Mouse (Mus musculus): ENCODE results near the gene Wipf3. TPM values are rescaled to one million over a fixed set of nuclear protein-coding genes. Genes with fewer than 3 reads are reported as not detected.

The Wipf3 gene
- total RNA-seq, 1 experiment: 1.4 TPM

- TF ChIP-seq CHD2 (IDR thresholded peaks at IDR 0.05; ENCODE audit: low read depth, low read length): no peak
Observed at GRCm38 (mm10) chr6:54540252-54540887, 111.0 kb downstream of the Wipf3 start.

DNA sequence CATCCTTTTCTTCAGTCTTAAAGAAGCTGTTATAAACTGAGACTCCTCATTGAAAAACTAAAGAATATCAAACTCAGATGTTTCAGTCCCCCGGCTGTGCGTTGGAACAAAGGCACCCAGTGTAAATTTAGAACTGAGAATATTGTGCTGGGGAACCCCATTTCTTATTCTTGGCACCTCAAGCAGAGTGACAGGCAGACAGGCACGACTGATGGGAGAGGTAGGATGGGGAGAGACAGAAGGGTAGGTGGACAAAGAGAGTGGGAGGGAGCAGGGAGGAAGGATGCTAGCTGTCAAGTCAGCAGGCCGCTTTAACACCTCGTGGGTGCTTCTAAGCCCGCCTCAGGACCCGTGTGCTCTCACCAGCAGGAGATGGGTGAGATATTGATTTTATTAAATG, 113.4 kb downstream of the Wipf3 start:
- no peak for TF ChIP-seq MAFK (IDR thresholded peaks at IDR 0.05; ENCODE audit: insufficient read depth, low read depth, low read length)
- no peak overlapping the region for H3K27ac ChIP-seq (ENCODE audit: insufficient read depth, low read depth, low read length, poor library complexity, severe bottlenecking)
- no peaks in the 10 kb centered on the region for H3K36me3 ChIP-seq (ENCODE audit: control insufficient read depth, insufficient read depth, low read length, poor library complexity, severe bottlenecking)
- peaks cover 0 to 2% of the 10 kb centered on the region in 2 experiments; a peak in 2 of 4 replicates for H3K4me1 ChIP-seq (ENCODE audit: control insufficient read depth in 2 of 2, insufficient read depth in 2 of 2, low read length in 2 of 2, poor library complexity in 1 of 2)
- in situ Hi-C loops (cut with MboI; ENCODE audit: low sequenced_read_pairs in 2 of 2, unreplicated experiment in 2 of 2): no loop called here
- H3K9me3 ChIP-seq (ENCODE audit: control insufficient read depth, insufficient read depth, low read depth, low read length): no peaks in the 10 kb centered on the region
- no peak for DNase-seq (ENCODE audit: low read depth, low spot score)
- no peak overlapping the region for H3K9ac ChIP-seq (ENCODE audit: insufficient read depth, low read depth, low read length, poor library complexity, severe bottlenecking)
- no peak overlapping the region for H3K4me3 ChIP-seq (ENCODE audit: insufficient read depth in 1 of 2, low read depth in 1 of 2, low read length in 2 of 2, poor library complexity in 1 of 2, severe bottlenecking in 1 of 2)

More at GRCm38 (mm10) chr6:54540252-54540887, 111.0 kb downstream of the Wipf3 start:
- peaks cover 0 to 2% of the 10 kb centered on the region in 2 experiments; a peak in 2 of 4 replicates for H3K4me1 ChIP-seq (ENCODE audit: control insufficient read depth in 2 of 2, insufficient read depth in 2 of 2, low read length in 2 of 2, poor library complexity in 1 of 2)
- no peaks in the 10 kb centered on the region for H3K9me3 ChIP-seq (ENCODE audit: control insufficient read depth, insufficient read depth, low read depth, low read length)
- no peak overlapping the region for H3K27ac ChIP-seq (ENCODE audit: insufficient read depth, low read depth, low read length, poor library complexity, severe bottlenecking)
- no peak overlapping the region for H3K9ac ChIP-seq (ENCODE audit: insufficient read depth, low read depth, low read length, poor library complexity, severe bottlenecking)
- no peak overlapping the region for H3K4me3 ChIP-seq (ENCODE audit: insufficient read depth in 1 of 2, low read depth in 1 of 2, low read length in 2 of 2, poor library complexity in 1 of 2, severe bottlenecking in 1 of 2)
- DNase-seq (ENCODE audit: low read depth, low spot score): no peak
- H3K36me3 ChIP-seq (ENCODE audit: control insufficient read depth, insufficient read depth, low read length, poor library complexity, severe bottlenecking): no peaks in the 10 kb centered on the region
- in situ Hi-C loops (cut with MboI; ENCODE audit: low sequenced_read_pairs in 2 of 2, unreplicated experiment in 2 of 2): no loop called here

DNA sequence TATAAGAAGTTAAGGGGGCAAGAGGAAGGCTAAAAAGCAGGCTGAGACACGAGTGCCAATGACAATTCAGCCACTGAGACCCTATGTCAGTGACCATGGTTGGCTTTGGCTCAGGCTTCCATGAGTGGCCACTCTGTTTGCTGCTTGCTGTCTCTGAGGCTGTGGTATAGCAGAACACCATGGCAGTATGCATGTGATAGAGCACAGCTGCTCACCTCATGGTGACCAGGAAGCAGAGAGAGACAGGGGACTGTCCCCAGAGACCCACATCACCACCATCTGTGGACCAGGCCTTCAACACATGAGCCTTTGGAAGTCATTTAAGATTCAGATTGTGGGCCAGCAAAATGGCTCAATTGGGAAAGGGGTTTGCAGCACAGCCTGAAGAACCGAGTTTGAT, 114.2 kb downstream of the Wipf3 start:
- in situ Hi-C loops (cut with MboI; ENCODE audit: low sequenced_read_pairs in 2 of 2, unreplicated experiment in 2 of 2): no loop called here
- no peak for DNase-seq (ENCODE audit: low read depth, low spot score)
- peaks cover 0 to 2% of the 10 kb centered on the region in 2 experiments; a peak in 2 of 4 replicates for H3K4me1 ChIP-seq (ENCODE audit: control insufficient read depth in 2 of 2, insufficient read depth in 2 of 2, low read length in 2 of 2, poor library complexity in 1 of 2)
- no peaks in the 10 kb centered on the region for H3K36me3 ChIP-seq (ENCODE audit: control insufficient read depth, insufficient read depth, low read length, poor library complexity, severe bottlenecking)
- H3K4me3 ChIP-seq (ENCODE audit: insufficient read depth in 1 of 2, low read depth in 1 of 2, low read length in 2 of 2, poor library complexity in 1 of 2, severe bottlenecking in 1 of 2): no peak overlapping the region
- no peaks in the 10 kb centered on the region for H3K9me3 ChIP-seq (ENCODE audit: control insufficient read depth, insufficient read depth, low read depth, low read length)
- no peak for TF ChIP-seq CHD2 (IDR thresholded peaks at IDR 0.05; ENCODE audit: low read depth, low read length)
- no peak for TF ChIP-seq HCFC1 (IDR thresholded peaks at IDR 0.05; ENCODE audit: borderline replicate concordance, insufficient read depth, low read length)
- TF ChIP-seq ZC3H11A (IDR thresholded peaks at IDR 0.05; ENCODE audit: borderline replicate concordance, low read depth, low read length): no peak
- TF ChIP-seq ZNF384 (IDR thresholded peaks at IDR 0.05; ENCODE audit: low read depth, low read length): no peak
- TF ChIP-seq MAFK (IDR thresholded peaks at IDR 0.05; ENCODE audit: insufficient read depth, low read depth, low read length): no peak
- H3K27ac ChIP-seq (ENCODE audit: insufficient read depth, low read depth, low read length, poor library complexity, severe bottlenecking): no peak overlapping the region
- H3K9ac ChIP-seq (ENCODE audit: insufficient read depth, low read depth, low read length, poor library complexity, severe bottlenecking): no peak overlapping the region

DNA sequence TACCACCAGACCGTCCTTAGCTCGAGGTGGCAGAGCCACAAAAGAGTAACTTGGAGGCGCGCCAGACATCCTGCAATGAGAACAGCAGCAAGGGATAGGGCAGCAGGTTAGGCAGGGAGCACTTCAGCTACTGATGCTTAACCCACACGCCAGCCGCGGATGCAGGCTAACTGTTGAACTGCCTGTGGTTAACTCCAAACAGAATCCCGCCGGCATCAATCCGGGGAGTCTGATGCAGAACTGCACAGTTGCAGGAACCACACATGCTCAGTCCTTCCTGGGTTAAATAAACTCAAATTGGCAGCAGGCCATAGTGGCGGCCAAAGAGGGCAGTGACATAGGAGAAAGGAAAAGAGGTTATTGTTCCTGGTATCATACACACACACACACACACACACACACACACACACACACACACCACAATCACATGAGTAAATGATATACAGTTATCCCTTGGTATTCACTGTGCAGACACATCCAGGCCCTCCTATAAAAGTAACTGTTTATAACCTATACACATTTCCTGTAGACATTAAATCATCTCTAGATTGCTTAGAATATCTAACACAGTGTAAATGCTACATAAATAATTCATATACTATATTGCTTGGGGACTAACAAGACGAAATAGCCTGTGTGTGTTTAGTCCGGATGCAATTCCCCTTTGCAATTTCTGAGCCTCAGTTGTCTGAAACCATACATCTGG, 119.1 kb downstream of the Wipf3 start:
- DNase-seq (ENCODE audit: low read depth, low spot score): no peak
- TF ChIP-seq ZC3H11A (IDR thresholded peaks at IDR 0.05; ENCODE audit: borderline replicate concordance, low read depth, low read length) (no peak), ZNF384 (IDR thresholded peaks at IDR 0.05; ENCODE audit: low read depth, low read length) (no peak), CHD2 (IDR thresholded peaks at IDR 0.05; ENCODE audit: low read depth, low read length) (no peak), MAFK (IDR thresholded peaks at IDR 0.05; ENCODE audit: insufficient read depth, low read depth, low read length) (no peak), HCFC1 (IDR thresholded peaks at IDR 0.05; ENCODE audit: borderline replicate concordance, insufficient read depth, low read length) (no peak)
- in situ Hi-C loops (cut with MboI; ENCODE audit: low sequenced_read_pairs in 2 of 2, unreplicated experiment in 2 of 2): no loop called here

GRCm38 (mm10) chr6:54549311-54549710, 119.9 kb downstream of the Wipf3 start:
- Histone ChIP-seq H3K36me3 (ENCODE audit: control insufficient read depth, insufficient read depth, low read length, poor library complexity, severe bottlenecking) (0 out of 2 replicates have a peak, but pooled peaks cover 2% of the 10 kb centered on the region), H3K27ac (ENCODE audit: insufficient read depth, low read depth, low read length, poor library complexity, severe bottlenecking) (no peak overlapping the region), H3K4me3 (ENCODE audit: insufficient read depth in 1 of 2, low read depth in 1 of 2, low read length in 2 of 2, poor library complexity in 1 of 2, severe bottlenecking in 1 of 2) (no peak overlapping the region), H3K4me1 (ENCODE audit: control insufficient read depth in 2 of 2, insufficient read depth in 2 of 2, low read length in 2 of 2, poor library complexity in 1 of 2) (0 out of 4 replicates have a peak, but pooled peaks cover 0 to 2% of the 10 kb centered on the region in 2 experiments), H3K9me3 (ENCODE audit: control insufficient read depth, insufficient read depth, low read depth, low read length) (no peaks in the 10 kb centered on the region), H3K9ac (ENCODE audit: insufficient read depth, low read depth, low read length, poor library complexity, severe bottlenecking) (no peak overlapping the region)
- in situ Hi-C loops (cut with MboI; ENCODE audit: low sequenced_read_pairs in 2 of 2, unreplicated experiment in 2 of 2): no loop called here
- DNase-seq (ENCODE audit: low read depth, low spot score): no peak
- no peak for TF ChIP-seq MAFK (IDR thresholded peaks at IDR 0.05; ENCODE audit: insufficient read depth, low read depth, low read length)
- no peak for TF ChIP-seq CHD2 (IDR thresholded peaks at IDR 0.05; ENCODE audit: low read depth, low read length)
- no peak for TF ChIP-seq HCFC1 (IDR thresholded peaks at IDR 0.05; ENCODE audit: borderline replicate concordance, insufficient read depth, low read length)
- no peak for TF ChIP-seq ZC3H11A (IDR thresholded peaks at IDR 0.05; ENCODE audit: borderline replicate concordance, low read depth, low read length)
- no peak for TF ChIP-seq ZNF384 (IDR thresholded peaks at IDR 0.05; ENCODE audit: low read depth, low read length)

More for the DNA sequence above, 119.1 kb downstream of the Wipf3 start:
- H3K4me1 ChIP-seq (ENCODE audit: control insufficient read depth in 2 of 2, insufficient read depth in 2 of 2, low read length in 2 of 2, poor library complexity in 1 of 2): no peaks in the 10 kb centered on the region
- no peak overlapping the region for H3K4me3 ChIP-seq (ENCODE audit: insufficient read depth in 1 of 2, low read depth in 1 of 2, low read length in 2 of 2, poor library complexity in 1 of 2, severe bottlenecking in 1 of 2)
- H3K36me3 ChIP-seq (ENCODE audit: control insufficient read depth, insufficient read depth, low read length, poor library complexity, severe bottlenecking): no peaks in the 10 kb centered on the region
- no peaks in the 10 kb centered on the region for H3K9me3 ChIP-seq (ENCODE audit: control insufficient read depth, insufficient read depth, low read depth, low read length)
- no peak overlapping the region for H3K9ac ChIP-seq (ENCODE audit: insufficient read depth, low read depth, low read length, poor library complexity, severe bottlenecking)
- no peak overlapping the region for H3K27ac ChIP-seq (ENCODE audit: insufficient read depth, low read depth, low read length, poor library complexity, severe bottlenecking)

Measured in ES-E14 (cell line).